Mouse (Mus musculus): Measurements from ENCODE around the gene Disp1.

The Disp1 gene

GRCm38 (mm10) chr1:183088661-183089060 lies 132.7 kb downstream of the Disp1 start:
- DNase-seq (ENCODE audit: low read depth, low spot score): no peak

- DNase-seq (ENCODE audit: low read depth, low spot score): no peak
Measured at GRCm38 (mm10) chr1:183086843-183087242, 134.5 kb downstream of the Disp1 start.

GRCm38 (mm10) chr1:183084085-183085050 lies 137.0 kb downstream of the Disp1 start:
- DNase-seq (ENCODE audit: low read depth, low spot score): no peak

GRCm38 (mm10) chr1:183082436-183082835 lies 138.9 kb downstream of the Disp1 start:
- DNase-seq (ENCODE audit: low read depth, low spot score): no peak

- no peak for DNase-seq (ENCODE audit: low read depth, low spot score)
Measured at GRCm38 (mm10) chr1:183081126-183081525, 140.2 kb downstream of the Disp1 start.

GRCm38 (mm10) chr1:183075121-183075822 lies 146.1 kb downstream of the Disp1 start:
- no peak for DNase-seq (ENCODE audit: low read depth, low spot score)

- no peak for DNase-seq (ENCODE audit: low read depth, low spot score)
Measured at GRCm38 (mm10) chr1:183072263-183073050, 148.9 kb downstream of the Disp1 start.

GRCm38 (mm10) chr1:183069954-183070649 lies 151.2 kb downstream of the Disp1 start:
- no peak for DNase-seq (ENCODE audit: low read depth, low spot score)

- DNase-seq (ENCODE audit: low read depth, low spot score): no peak
Measured at GRCm38 (mm10) chr1:183067807-183068206, 153.5 kb downstream of the Disp1 start.

- DNase-seq (ENCODE audit: low read depth, low spot score): no peak
Measured at GRCm38 (mm10) chr1:183066981-183067380, 154.3 kb downstream of the Disp1 start.

GRCm38 (mm10) chr1:183060611-183061010 lies 160.7 kb downstream of the Disp1 start:
- DNase-seq (ENCODE audit: low read depth, low spot score): no peak

GRCm38 (mm10) chr1:183056289-183056655 lies 165.1 kb downstream of the Disp1 start:
- no peak for DNase-seq (ENCODE audit: low read depth, low spot score)

GRCm38 (mm10) chr1:183055608-183056288 lies 165.6 kb downstream of the Disp1 start:
- no peak for DNase-seq (ENCODE audit: low read depth, low spot score)

GRCm38 (mm10) chr1:183052663-183053062 lies 168.7 kb downstream of the Disp1 start:
- DNase-seq (ENCODE audit: low read depth, low spot score): no peak

GRCm38 (mm10) chr1:183049295-183049694 lies 172.0 kb downstream of the Disp1 start:
- no peak for DNase-seq (ENCODE audit: low read depth, low spot score)

- DNase-seq (ENCODE audit: low read depth, low spot score): no peak
Measured at GRCm38 (mm10) chr1:183047913-183048523, 173.3 kb downstream of the Disp1 start.

GRCm38 (mm10) chr1:183047191-183047912 lies 174.0 kb downstream of the Disp1 start:
- no peak for DNase-seq (ENCODE audit: low read depth, low spot score)

- no peak for DNase-seq (ENCODE audit: low read depth, low spot score)
Measured at GRCm38 (mm10) chr1:183046081-183046480, 175.2 kb downstream of the Disp1 start.

- DNase-seq (ENCODE audit: low read depth, low spot score): no peak
Measured at GRCm38 (mm10) chr1:183043161-183043812, 178.0 kb downstream of the Disp1 start.
